Mouse (Mus musculus): ENCODE measurements around the gene Ptpn1. TPM values are rescaled to one million over a fixed set of nuclear protein-coding genes. Genes with fewer than 3 reads are reported as not detected.

Ptpn1 gene
- total and polyA plus RNA-seq, 3 experiments, result 69.8 to 131 (median 77.6) TPM

DNA sequence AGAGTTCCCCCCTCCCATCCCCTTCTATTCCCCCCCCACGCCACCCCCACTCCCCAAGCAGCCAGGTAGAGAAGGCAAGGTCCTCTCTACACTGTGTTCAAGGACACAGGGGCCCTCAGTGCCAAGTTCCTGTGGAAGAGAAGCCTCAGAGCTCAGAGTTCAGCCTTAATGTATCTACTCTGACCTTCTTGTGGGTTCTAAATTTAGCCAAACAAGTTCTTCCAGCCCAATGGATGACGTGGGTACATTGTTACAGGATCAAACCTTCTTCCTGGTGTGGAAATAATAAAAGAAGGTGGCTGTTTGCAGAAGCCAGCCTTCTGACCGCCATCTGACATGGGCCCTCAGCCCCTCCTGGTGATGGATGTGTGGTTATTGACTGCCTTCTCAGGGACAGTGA is 94.6 kb downstream of the Ptpn1 start:
- peaks cover 0 to 11% of the 10 kb centered on the region in 2 experiments; a peak in 2 of 4 replicates for H3K4me1 ChIP-seq (ENCODE audit: control insufficient read depth in 1 of 2, insufficient read depth in 2 of 2)
- peaks cover 82% of the 10 kb centered on the region for H3K27me3 ChIP-seq (replicated peaks)
- no peaks in the 10 kb centered on the region for H3K79me2 ChIP-seq (replicated peaks; ENCODE audit: control insufficient read depth, extremely low read depth, insufficient read depth, poor library complexity, severe bottlenecking)
- H3K9me3 ChIP-seq (replicated peaks; ENCODE audit: low read length), result peaks cover 28% of the 10 kb centered on the region
- H3K36me3 ChIP-seq (replicated peaks in 1 of 2; ENCODE audit: control insufficient read depth in 1 of 2, insufficient read depth in 1 of 2, low read length in 1 of 2), result no peaks in the 10 kb centered on the region
- in situ Hi-C loops (cut with MboI; ENCODE audit: low pct_ligation_motif_present, low pct_unique_long_range_greater_than_20kb, low sequenced_read_pairs), result no loop called here
- H3K27ac ChIP-seq (ENCODE audit: insufficient read depth, low read depth), result no peak overlapping the region
- no peak overlapping the region for H3K4me3 ChIP-seq (replicated peaks in 1 of 3; ENCODE audit: low read depth in 2 of 3, low read length in 2 of 3, poor library complexity in 1 of 3)
- H3K9ac ChIP-seq (ENCODE audit: insufficient read depth, low read depth), result no peak overlapping the region
- TF ChIP-seq PAX5 (IDR thresholded peaks at IDR 0.05; ENCODE audit: low read length), result no peak
- no peak for TF ChIP-seq JUND (conservative IDR thresholded peaks at IDR 0.05; ENCODE audit: low read depth, low read length)
- TF ChIP-seq MEF2A (IDR thresholded peaks at IDR 0.05; ENCODE audit: borderline replicate concordance, low read depth, low read length), result no peak
- no peak for TF ChIP-seq POLR2A (IDR thresholded peaks at IDR 0.05; ENCODE audit: low read depth, low read length)
- TF ChIP-seq GABPA (IDR thresholded peaks at IDR 0.05; ENCODE audit: insufficient replicate concordance, low read depth, low read length), result no peak
- TF ChIP-seq SMC3 (IDR thresholded peaks at IDR 0.05; ENCODE audit: low read depth, low read length), result no peak
- no peak for TF ChIP-seq JUN (IDR thresholded peaks at IDR 0.05; ENCODE audit: insufficient read depth, low read depth, low read length)
- TF ChIP-seq MAX (IDR thresholded peaks at IDR 0.05; ENCODE audit: low read length), result no peak
- no peak for TF ChIP-seq TCF12 (IDR thresholded peaks at IDR 0.05; ENCODE audit: low read depth, low read length)
- no peak for TF ChIP-seq MYC (IDR thresholded peaks at IDR 0.05; ENCODE audit: low read depth, low read length)
- no peak for TF ChIP-seq UBTF (IDR thresholded peaks at IDR 0.05; ENCODE audit: low read depth, low read length)
- TF ChIP-seq MAFK (IDR thresholded peaks at IDR 0.05; ENCODE audit: insufficient replicate concordance, low read length), result no peak
- TF ChIP-seq CHD2 (IDR thresholded peaks at IDR 0.05; ENCODE audit: low read length), result no peak
- no peak for TF ChIP-seq CHD1 (IDR thresholded peaks at IDR 0.05; ENCODE audit: low read depth, low read length)
- TF ChIP-seq IRF4 (IDR thresholded peaks at IDR 0.05; ENCODE audit: low read depth, low read length), result no peak
- no peak for TF ChIP-seq RCOR1 (conservative IDR thresholded peaks at IDR 0.05; ENCODE audit: low read depth, low read length)
- TF ChIP-seq SIN3A (IDR thresholded peaks at IDR 0.05; ENCODE audit: low read length), result no peak
- no peak for TF ChIP-seq ETS1 (conservative IDR thresholded peaks at IDR 0.05; ENCODE audit: low read depth, low read length)
- DNase-seq (ENCODE audit: extremely low read depth), result no peak
- dilution Hi-C loops (cut with MboI; ENCODE audit: extremely low pct_ligation_motif_present, extremely low pct_unique_long_range_greater_than_20kb, low sequenced_read_pairs), result no loop called here
- no peak overlapping the region for H3K4me2 ChIP-seq (ENCODE audit: insufficient read depth, low read depth, poor library complexity, severe bottlenecking)

DNA sequence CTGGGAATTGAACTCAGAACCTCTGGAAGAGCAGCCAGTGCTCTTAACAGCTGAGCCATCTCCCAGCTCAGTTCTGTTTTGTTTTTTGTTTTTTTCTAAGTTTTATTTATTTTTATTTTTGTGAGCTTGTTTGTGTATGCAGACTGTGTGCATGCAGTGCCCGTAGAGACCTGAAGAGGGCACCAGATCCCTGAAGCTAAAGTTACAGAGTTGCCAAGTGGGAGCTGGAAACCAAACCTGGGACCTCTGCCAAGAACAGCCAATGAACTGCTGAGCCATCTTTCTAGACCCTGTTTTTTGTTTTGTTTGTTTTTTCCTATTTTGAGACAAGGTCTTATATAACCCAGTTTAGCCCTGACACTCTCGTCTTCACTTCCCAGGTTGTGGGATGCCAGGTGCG is 96.5 kb downstream of the Ptpn1 start:
- DNase-seq (ENCODE audit: extremely low read depth), result no peak
- no peaks in the 10 kb centered on the region for H3K36me3 ChIP-seq (replicated peaks in 1 of 2; ENCODE audit: control insufficient read depth in 1 of 2, insufficient read depth in 1 of 2, low read length in 1 of 2)
- in situ Hi-C loops (cut with MboI; ENCODE audit: low pct_ligation_motif_present, low pct_unique_long_range_greater_than_20kb, low sequenced_read_pairs) (no loop called here), dilution Hi-C loops (cut with MboI; ENCODE audit: extremely low pct_ligation_motif_present, extremely low pct_unique_long_range_greater_than_20kb, low sequenced_read_pairs) (no loop called here)
- no peak overlapping the region for H3K4me3 ChIP-seq (replicated peaks in 1 of 3; ENCODE audit: low read depth in 2 of 3, low read length in 2 of 3, poor library complexity in 1 of 3)
- no peak overlapping the region for H3K4me2 ChIP-seq (ENCODE audit: insufficient read depth, low read depth, poor library complexity, severe bottlenecking)
- H3K4me1 ChIP-seq (ENCODE audit: control insufficient read depth in 1 of 2, insufficient read depth in 2 of 2), result peaks cover 0 to 11% of the 10 kb centered on the region in 2 experiments; a peak in 2 of 4 replicates
- H3K27ac ChIP-seq (ENCODE audit: insufficient read depth, low read depth), result no peak overlapping the region
- peaks cover 27% of the 10 kb centered on the region for H3K9me3 ChIP-seq (replicated peaks; ENCODE audit: low read length)
- TF ChIP-seq KAT2A (IDR thresholded peaks at IDR 0.05; ENCODE audit: insufficient replicate concordance, low read length) (no peak), CTCF (conservative IDR thresholded peaks at IDR 0.05 in 1 of 2, IDR thresholded peaks at IDR 0.05 in 1 of 2; ENCODE audit: low read depth in 2 of 2, low read length in 2 of 2) (no peak; a peak in 1 of 4 replicates), MEF2A (IDR thresholded peaks at IDR 0.05; ENCODE audit: borderline replicate concordance, low read depth, low read length) (no peak), ZC3H11A (IDR thresholded peaks at IDR 0.05; ENCODE audit: low read depth, low read length) (no peak), RAD21 (IDR thresholded peaks at IDR 0.05; ENCODE audit: low read depth, low read length) (no peak; the same call in 1 of the 2 replicates), USF2 (conservative IDR thresholded peaks at IDR 0.05; ENCODE audit: low read depth, low read length) (no peak), MAZ (IDR thresholded peaks at IDR 0.05; ENCODE audit: low read depth, low read length) (no peak), E2F4 (IDR thresholded peaks at IDR 0.05; ENCODE audit: insufficient replicate concordance, low read depth, low read length) (no peak), ZNF384 (IDR thresholded peaks at IDR 0.05; ENCODE audit: low read depth, low read length) (no peak)
- no peaks in the 10 kb centered on the region for H3K79me2 ChIP-seq (replicated peaks; ENCODE audit: control insufficient read depth, extremely low read depth, insufficient read depth, poor library complexity, severe bottlenecking)
- H3K9ac ChIP-seq (ENCODE audit: insufficient read depth, low read depth), result no peak overlapping the region
- H3K27me3 ChIP-seq (replicated peaks), result peaks cover 80% of the 10 kb centered on the region

Measured in CH12.LX (cell line).